Mouse (Mus musculus): ENCODE measurements at regions not wholly inside any gene's neighbourhood (a gene's known extent, or its start where the extent isn't known, plus 50 kb on each side); places are given as distances from the start of the nearest gene placed in this dataset.

DNA sequence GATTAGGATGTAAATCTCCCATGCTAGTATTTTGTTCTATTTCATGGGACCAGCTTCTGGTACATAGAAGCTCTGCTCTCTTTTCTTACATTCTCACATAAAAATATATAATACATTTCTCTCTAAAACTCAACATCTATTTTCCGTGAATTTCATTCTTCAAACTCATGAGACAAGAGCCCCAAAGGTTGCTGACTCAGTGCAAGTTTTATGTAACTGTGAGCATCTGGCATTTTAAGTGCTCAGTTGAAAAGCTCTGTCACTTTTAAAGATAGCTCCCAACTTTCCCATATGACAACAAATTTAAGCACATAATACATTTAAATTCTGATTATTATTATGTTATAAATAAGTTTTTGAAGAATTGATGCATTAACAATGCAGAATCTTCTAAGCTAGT lies 268.5 kb downstream of the AW209491 start:
- no peak for DNase-seq (ENCODE audit: extremely low spot score, low spot score)

DNA sequence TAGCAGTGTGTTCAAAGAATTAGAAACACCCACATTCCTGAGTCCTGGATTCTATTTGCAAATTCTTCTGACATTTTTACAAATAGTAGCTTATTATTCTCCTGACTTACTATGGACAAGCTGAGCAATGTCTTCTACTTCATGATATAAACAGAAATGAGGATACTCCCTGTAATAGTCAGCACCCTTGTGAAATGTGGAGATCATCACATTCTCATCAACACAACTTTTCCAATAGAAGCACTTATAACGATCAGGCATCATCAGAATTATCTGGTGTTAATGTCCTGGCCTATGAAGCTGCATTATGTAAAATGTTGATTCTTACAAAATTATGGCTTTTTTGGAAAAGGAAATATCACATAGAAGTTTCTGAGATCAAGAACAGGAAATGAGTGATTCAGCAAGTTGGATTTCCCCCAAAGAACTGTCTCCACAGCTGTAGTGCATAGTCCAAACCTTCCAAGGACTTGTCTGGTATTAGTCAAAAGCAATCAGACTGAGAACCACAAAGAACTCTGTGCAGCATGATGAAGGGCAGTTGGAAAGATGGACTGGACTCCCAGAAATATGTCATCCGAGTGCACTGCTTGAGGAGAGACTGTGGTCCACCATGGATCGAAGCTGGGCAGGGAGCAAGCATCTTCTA lies 300.3 kb downstream of the AW209491 start:
- no peak for DNase-seq (ENCODE audit: extremely low spot score, low spot score)

GRCm38 (mm10) chr13:14966187-14966726 lies 336.3 kb downstream of the AW209491 start:
- DNase-seq (ENCODE audit: extremely low spot score, low spot score) = no peak

DNA sequence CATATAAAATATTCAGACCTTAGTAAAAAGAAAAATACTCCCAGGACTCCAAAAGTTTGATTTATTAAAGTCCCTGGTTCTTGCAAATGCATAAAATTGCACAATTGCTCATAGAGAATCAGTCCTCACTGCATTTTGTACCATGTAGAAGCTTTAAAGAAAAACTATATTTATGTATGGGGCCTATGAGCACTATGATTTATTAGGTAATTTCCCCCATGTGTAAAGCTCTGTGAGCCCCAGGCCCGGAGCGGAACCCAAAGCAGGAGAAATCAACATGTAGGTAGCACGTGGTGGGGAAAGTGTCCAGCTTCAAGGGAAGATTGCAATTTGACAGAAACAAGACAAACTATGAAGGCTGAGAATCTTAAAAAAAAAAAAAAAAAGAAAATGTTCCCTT lies 372.7 kb downstream of the AW209491 start:
- DNase-seq (ENCODE audit: extremely low spot score, low spot score) = no peak

- peak; percentile 48 for DNase-seq (ENCODE audit: extremely low spot score, low spot score)
These were observed 381.7 kb downstream of the AW209491 start for GRCm38 (mm10) chr13:15011638-15012037.

- peak; percentile 25 for DNase-seq (ENCODE audit: extremely low spot score, low spot score)
These were observed 389.1 kb downstream of the AW209491 start for GRCm38 (mm10) chr13:15018811-15019745.

- DNase-seq (ENCODE audit: extremely low spot score, low spot score) = no peak
These were observed 396.6 kb downstream of the AW209491 start for GRCm38 (mm10) chr13:15026601-15027000.

GRCm38 (mm10) chr13:15052667-15053375 lies 410.2 kb upstream of the Gli3 start:
- no peak for DNase-seq (ENCODE audit: extremely low spot score, low spot score)

DNA sequence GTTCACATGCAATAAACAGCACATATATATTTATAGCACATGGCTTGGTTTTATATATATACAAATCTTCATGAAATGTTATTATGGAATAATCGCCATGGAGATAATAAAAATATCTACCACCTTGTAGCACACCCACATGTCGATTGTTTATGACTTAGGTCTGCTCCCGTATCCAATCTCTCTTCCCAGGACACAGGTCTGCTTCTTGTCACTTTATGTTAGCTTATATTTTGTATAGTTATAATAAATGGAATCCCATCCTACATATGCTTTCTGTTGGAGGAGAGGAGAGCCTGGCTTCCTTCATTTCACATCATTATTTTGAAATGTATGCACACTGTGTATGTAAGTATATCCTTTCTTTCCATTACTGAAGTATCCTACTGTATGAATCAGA lies 408.3 kb upstream of the Gli3 start:
- no peak for DNase-seq (ENCODE audit: extremely low spot score, low spot score)

DNA sequence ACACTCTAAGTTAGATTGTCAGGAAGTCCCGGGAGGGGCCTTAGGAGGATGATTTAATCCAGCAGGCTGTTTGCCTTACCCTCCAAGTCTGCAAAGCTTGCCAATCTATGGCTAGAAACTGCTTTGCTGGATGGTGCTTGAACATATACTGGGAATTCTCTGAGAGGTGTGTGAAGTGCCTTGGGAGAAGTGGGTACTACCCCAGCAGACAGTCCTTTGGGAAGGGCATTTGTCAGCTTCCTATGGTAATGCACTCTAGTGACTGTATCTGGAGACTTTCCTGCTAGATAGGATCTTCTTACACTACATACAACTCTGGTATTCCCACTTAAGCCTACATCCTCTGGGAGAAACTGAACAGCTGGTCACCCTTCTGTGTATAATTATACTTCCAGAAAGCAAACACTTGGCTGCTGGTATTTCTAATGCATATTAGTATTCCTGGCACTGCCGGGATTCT lies 384.4 kb upstream of the Gli3 start:
- DNase-seq (ENCODE audit: extremely low spot score, low spot score) = no peak

- no peak for DNase-seq (ENCODE audit: extremely low spot score, low spot score)
These were observed 383.9 kb upstream of the Gli3 start for GRCm38 (mm10) chr13:15079148-15079547.

- no peak for DNase-seq (ENCODE audit: extremely low spot score, low spot score)
These were observed 380.6 kb upstream of the Gli3 start for GRCm38 (mm10) chr13:15082255-15082932.

- no peak for DNase-seq (ENCODE audit: extremely low spot score, low spot score)
These were observed 368.2 kb upstream of the Gli3 start for GRCm38 (mm10) chr13:15094836-15095235.

GRCm38 (mm10) chr13:15107753-15108305 lies 355.2 kb upstream of the Gli3 start:
- DNase-seq (ENCODE audit: extremely low spot score, low spot score) = peak; percentile 15

DNA sequence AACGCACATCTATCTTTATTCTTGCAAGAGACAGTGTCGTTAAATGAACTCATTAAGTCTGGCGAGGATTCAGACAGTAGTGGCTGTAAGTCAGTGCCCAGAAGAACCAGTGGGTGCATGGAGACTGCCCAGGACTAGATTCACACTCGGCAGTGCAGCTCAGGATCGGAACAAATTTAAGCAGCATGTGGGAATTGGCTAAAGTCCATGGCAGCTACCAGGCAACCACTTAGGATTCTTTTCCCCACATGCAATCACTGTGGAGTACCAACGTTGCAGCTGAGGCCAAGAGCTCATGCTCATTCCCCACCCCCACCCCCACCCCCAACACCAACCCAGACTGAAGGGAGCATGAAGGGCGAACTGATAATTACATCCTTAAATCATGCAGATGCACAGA lies 349.7 kb upstream of the Gli3 start:
- no peak for DNase-seq (ENCODE audit: extremely low spot score, low spot score)

DNA sequence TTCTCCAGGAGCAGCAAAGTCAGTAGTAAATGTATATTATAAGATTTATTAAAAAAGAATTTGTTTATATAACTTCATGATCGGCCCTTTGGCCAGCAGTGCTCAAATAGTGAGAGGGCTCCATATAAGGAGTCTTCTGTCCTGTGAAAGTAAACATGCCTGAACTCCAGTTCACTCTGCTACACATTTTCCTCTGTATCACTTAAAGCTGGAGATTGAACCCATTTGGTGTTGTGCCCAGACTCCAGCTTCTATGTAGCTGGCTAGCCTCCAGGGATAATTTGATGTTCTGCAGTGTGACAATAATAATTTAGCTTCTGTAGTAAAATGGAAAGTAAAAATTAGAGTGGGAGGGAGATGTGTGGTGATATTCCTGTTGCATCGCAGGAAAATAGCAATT lies 332.8 kb upstream of the Gli3 start:
- DNase-seq (ENCODE audit: extremely low spot score, low spot score) = no peak

- no peak for DNase-seq (ENCODE audit: extremely low spot score, low spot score)
These were observed 316.9 kb upstream of the Gli3 start for GRCm38 (mm10) chr13:15146167-15146566.

DNA sequence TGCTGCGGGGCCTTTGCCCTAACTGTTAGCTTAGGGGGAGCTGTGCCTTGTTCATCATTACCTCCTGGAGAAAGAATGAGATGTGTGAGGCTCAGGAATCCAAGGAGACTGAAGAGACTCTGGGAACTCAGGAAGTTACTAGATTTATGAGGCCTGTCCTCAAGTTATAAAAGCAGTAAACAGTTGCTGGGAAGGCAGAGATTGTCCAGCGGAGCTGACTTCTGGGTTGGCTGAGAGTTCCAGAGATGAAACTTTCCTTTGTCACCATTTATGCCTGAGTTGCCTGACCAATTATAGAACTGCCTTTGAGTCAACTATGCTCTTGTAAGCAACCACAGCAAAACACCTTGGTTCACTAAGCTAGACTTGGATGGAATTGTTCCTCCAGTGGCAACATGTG lies 282.1 kb upstream of the Gli3 start:
- DNase-seq (ENCODE audit: extremely low spot score, low spot score) = no peak

GRCm38 (mm10) chr13:15211635-15212352 lies 251.2 kb upstream of the Gli3 start:
- no peak for DNase-seq (ENCODE audit: extremely low spot score, low spot score)

DNA sequence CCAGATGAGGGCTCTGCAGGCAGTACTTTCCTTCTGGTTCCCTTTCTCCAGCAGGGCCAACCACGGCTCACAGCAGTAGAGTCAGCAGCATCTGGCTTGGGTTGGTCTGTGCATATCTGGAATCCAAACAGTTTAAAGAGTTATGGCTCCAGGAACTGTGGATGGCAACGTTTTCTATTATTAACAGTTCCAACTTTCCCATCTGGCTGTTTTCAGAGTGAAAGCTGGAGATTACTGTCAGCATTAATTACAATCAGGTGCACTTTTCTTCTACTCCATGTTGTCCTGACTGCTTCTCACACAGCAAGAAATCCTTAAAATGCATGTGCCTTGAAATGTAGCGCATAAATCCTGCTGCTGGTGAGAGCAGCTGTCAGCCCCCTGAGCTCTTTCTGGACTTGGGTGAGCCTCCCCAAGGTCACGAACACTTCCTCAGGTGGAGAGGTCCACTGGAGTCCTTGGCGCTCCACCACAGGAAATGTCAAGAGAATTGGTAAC lies 250.6 kb upstream of the Gli3 start:
- DNase-seq (ENCODE audit: extremely low spot score, low spot score) = peak; percentile 36
